Mouse (Mus musculus) G1E (cell line): Measurements from ENCODE around the gene Sulf2. TPM values are rescaled to one million over a fixed set of nuclear protein-coding genes. Genes with fewer than 3 reads are reported as not detected.

Source experiments
- ATAC-seq: 2 replicates; pipeline ENCODE4 v1.8.0; 2016; ENCODE audit warnings: mild to moderate bottlenecking; ENCODE audit not compliant: insufficient number of reproducible peaks, poor library complexity, low FRiP score, severe bottlenecking; ENCODE audit errors: extremely low read depth
- DNase-seq: peaks from one replicate; pipeline ENCODE4 v3.0.0; 2012; ENCODE audit warnings: low spot score
- H3K27me3 ChIP-seq: 2 replicates; pipeline ENCODE4 v1.6.1; 2012; ENCODE audit warnings: mild to moderate bottlenecking, low read length, inconsistent platforms; ENCODE audit not compliant: insufficient read depth
- H3K36me3 ChIP-seq: replicated peaks from 2 replicates; pipeline ENCODE3; 2012; ENCODE audit warnings: mild to moderate bottlenecking, inconsistent platforms
- H3K4me1 ChIP-seq: 2 replicates; pipeline ENCODE4 v1.6.1; 2012; ENCODE audit warnings: low read depth, low read length, inconsistent platforms, mixed read lengths; ENCODE audit not compliant: insufficient read depth
- H3K4me3 ChIP-seq: 2 replicates; pipeline ENCODE4 v1.5.1; 2012; ENCODE audit warnings: low read depth, mild to moderate bottlenecking, inconsistent platforms, low read length, moderate library complexity, mixed read lengths
- H3K9me3 ChIP-seq: replicated peaks from 2 replicates; pipeline ENCODE4 v1.6.1; 2012; ENCODE audit warnings: inconsistent platforms
- CTCF ChIP-seq: IDR thresholded peaks from 2 replicates; pipeline ENCODE4 v1.5.1; 2012; ENCODE audit warnings: low read depth, low read length, inconsistent platforms, mixed read lengths
- GATA1 ChIP-seq: IDR thresholded peaks from 2 replicates; pipeline ENCODE4 v1.6.1; 2012; ENCODE audit warnings: borderline replicate concordance, low read length, inconsistent platforms, mixed read lengths
- GATA2 ChIP-seq: IDR thresholded peaks from 2 replicates; pipeline ENCODE4 v1.6.1; 2012; ENCODE audit warnings: low read depth, low read length, inconsistent platforms, borderline replicate concordance
- POLR2AphosphoS5 ChIP-seq: IDR thresholded peaks from 2 replicates; pipeline ENCODE4 v1.6.1; 2012; ENCODE audit warnings: low read depth, low read length, inconsistent platforms; ENCODE audit not compliant: insufficient replicate concordance
- TAL1 ChIP-seq: conservative IDR thresholded peaks from 2 replicates; pipeline ENCODE4 v1.6.1; 2012; ENCODE audit warnings: low read depth, low read length, inconsistent platforms, mixed read lengths
- polyA plus RNA-seq: library from polyadenylated mRNA; stranded (reverse); fragments of >175 nt; gene quantifications from 2 replicates; pipeline ENCODE4 v1.2.3, GENCODE M21; 2012
- total RNA-seq, 2 experiments: library from RNA; stranded (forward) in 1 of 2; stranded (reverse) in 1 of 2; fragments of 200-1000 nt in 1 of 2; fragments of >200 nt in 1 of 2; fragmentation: Nextera tagmentation in 1 of 2; gene quantifications; 2 replicates each; pipeline ENCODE4 v1.2.3; 2014 to 2017

Gene Sulf2
- total and polyA plus RNA-seq, 3 experiments = 0.16 TPM; not detected in 2

DNA sequence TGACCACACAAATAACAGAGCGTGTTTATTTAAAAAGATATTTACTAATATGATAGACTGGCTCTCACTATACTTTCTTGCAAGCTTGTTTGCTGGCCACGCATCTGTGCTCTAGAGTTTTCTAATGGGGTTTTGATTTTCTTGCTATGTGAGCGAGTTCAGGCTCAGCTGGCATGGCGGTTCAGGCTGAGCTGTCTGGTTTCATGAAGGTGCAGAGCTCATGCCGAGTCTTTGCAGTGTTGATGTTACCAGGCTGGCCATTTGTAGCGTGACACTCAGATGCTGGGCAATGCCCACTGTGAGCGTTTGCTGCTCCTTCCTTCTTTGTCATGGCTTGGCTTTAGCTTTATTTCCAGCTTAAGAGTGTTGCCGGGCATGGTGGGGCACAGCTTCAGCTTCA is 93.0 kb downstream of the Sulf2 start:
- H3K4me1 ChIP-seq = no peaks in the 10 kb centered on the region
- H3K36me3 ChIP-seq = peaks cover 49% of the 10 kb centered on the region
- TF ChIP-seq POLR2AphosphoS5 (no peak), TAL1 (no peak), CTCF (no peak), GATA1 (no peak), GATA2 (no peak)
- DNase-seq (no peak), ATAC-seq (no peak)
- H3K4me3 ChIP-seq = no peak overlapping the region
- no peaks in the 10 kb centered on the region for H3K9me3 ChIP-seq
- no peaks in the 10 kb centered on the region for H3K27me3 ChIP-seq

DNA sequence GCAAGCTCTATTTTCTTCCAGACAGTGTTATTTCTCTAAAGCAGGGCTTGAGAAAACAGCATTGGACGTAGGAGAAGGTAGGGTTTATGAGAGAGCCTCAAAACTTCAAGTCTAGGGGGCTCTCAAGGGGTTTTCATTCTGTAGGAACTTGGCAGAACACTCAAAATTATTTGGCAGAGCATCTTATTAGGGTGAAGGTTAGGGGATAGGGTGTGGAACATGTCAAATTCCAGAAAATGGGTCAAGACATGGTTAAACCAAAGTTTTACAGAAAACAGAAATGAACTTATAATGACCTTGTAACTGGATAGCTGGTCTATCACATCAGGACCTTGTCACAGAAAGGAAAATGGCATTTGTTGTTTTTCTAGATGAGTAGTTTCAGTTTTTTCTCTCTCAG is 93.5 kb downstream of the Sulf2 start:
- TF ChIP-seq CTCF = no peak
- TF ChIP-seq POLR2AphosphoS5 = no peak
- no peak for TF ChIP-seq GATA1
- TF ChIP-seq TAL1 = no peak
- no peak for TF ChIP-seq GATA2
- ATAC-seq = no peak
- peaks cover 47% of the 10 kb centered on the region for H3K36me3 ChIP-seq

DNA sequence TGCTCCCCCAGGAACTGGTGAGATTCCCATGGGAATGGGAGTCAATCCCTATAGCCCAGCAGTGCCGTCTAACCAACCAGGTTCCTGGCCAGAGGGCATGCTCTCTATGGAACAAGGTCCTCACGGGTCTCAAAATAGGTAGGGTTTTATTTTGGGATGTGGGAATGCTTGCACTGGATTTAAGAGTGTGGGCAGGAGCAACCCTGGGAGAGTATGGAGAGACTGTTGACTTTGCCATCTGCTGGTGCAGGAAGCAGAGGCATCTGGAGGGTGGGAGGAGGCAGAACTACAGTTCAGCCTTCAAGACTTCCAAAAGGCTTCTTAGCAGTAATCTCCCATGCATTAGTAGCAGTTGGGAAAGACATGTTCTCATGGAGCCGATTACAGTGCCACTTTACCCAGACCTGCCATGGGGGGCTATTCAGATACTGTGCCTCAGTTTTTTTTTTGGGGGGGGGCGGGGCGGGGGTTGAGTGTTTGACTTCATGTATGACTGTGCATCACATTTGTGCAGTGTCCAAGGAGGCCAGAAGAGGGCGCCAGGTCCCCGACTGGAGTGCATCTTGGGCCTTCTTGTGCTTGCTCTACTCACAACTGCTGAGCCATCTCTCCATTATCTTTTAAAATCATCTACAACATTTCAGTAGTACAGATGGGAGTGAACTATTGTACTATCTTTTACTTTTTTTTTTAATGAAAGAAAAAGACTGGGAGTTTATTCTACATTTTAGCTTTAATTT is 95.6 kb downstream of the Sulf2 start:
- Histone ChIP-seq H3K36me3 (peaks cover 40% of the 10 kb centered on the region), H3K9me3 (no peaks in the 10 kb centered on the region), H3K27me3 (no peaks in the 10 kb centered on the region), H3K4me1 (no peaks in the 10 kb centered on the region), H3K4me3 (no peak overlapping the region)
- TF ChIP-seq GATA2 = no peak
- no peak for TF ChIP-seq POLR2AphosphoS5
- TF ChIP-seq GATA1 = no peak
- TF ChIP-seq TAL1 = no peak
- no peak for TF ChIP-seq CTCF
- no peak for DNase-seq
- no peak for ATAC-seq

More for the DNA sequence above, 93.5 kb downstream of the Sulf2 start:
- H3K27me3 ChIP-seq = no peaks in the 10 kb centered on the region
- H3K4me3 ChIP-seq = no peak overlapping the region
- no peaks in the 10 kb centered on the region for H3K4me1 ChIP-seq
- no peaks in the 10 kb centered on the region for H3K9me3 ChIP-seq
- no peak for DNase-seq

DNA sequence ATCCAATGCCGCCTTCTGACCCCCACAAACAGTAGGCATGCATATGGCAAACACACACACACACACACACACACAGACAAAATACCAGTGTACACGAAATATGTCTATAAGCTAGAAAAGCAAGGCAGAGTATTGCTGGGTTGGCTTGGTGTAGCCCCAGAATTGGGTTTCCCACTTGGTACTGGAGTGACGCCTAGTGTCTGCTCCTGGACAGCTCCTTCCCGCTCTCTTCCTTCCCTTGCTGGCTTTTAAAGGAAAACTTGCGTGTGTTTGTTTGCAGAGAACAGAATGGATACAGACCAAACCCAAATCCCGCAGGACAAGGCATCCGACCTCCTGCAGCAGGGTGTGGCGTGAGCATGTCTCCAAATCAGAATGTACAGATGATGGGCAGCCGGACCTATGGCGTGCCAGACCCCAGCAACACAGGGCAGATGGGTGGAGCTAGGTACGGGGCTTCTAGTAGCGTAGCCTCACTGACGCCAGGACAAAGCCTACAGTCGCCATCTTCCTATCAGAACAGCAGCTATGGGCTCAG is 101.4 kb downstream of the Sulf2 start:
- TF ChIP-seq GATA1 (no peak), CTCF (no peak), POLR2AphosphoS5 (no peak), GATA2 (no peak), TAL1 (no peak)
- H3K4me3 ChIP-seq = no peak overlapping the region
- ATAC-seq (no peak), DNase-seq (no peak)
- no peaks in the 10 kb centered on the region for H3K9me3 ChIP-seq
- peaks cover 53% of the 10 kb centered on the region for H3K36me3 ChIP-seq
- no peaks in the 10 kb centered on the region for H3K4me1 ChIP-seq
- H3K27me3 ChIP-seq = no peaks in the 10 kb centered on the region

DNA sequence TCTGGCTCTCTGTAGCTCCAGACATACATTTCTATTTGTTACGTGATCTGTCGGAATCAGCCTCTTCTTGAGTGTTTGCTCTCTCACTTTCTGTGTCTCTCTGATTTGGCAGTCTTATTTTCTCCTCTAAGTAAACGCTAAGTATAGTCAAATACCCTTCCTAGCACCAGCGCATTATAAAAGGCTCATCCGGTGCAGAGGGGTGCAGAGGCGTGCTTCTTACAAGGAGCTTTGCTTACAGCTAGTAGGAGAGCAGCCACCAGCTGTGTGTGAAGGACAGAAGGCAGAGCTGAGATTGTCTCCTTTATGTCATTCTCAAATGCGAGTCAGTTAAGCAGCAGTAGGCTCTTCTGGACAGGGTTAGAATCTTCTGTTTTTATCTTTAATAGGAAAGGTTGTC is 103.5 kb downstream of the Sulf2 start:
- no peak overlapping the region for H3K4me3 ChIP-seq
- no peaks in the 10 kb centered on the region for H3K9me3 ChIP-seq
- no peak for TF ChIP-seq GATA2
- no peak for TF ChIP-seq POLR2AphosphoS5
- no peak for DNase-seq
- peaks cover 60% of the 10 kb centered on the region for H3K36me3 ChIP-seq
- no peak for ATAC-seq
- no peaks in the 10 kb centered on the region for H3K4me1 ChIP-seq
- H3K27me3 ChIP-seq = no peaks in the 10 kb centered on the region

DNA sequence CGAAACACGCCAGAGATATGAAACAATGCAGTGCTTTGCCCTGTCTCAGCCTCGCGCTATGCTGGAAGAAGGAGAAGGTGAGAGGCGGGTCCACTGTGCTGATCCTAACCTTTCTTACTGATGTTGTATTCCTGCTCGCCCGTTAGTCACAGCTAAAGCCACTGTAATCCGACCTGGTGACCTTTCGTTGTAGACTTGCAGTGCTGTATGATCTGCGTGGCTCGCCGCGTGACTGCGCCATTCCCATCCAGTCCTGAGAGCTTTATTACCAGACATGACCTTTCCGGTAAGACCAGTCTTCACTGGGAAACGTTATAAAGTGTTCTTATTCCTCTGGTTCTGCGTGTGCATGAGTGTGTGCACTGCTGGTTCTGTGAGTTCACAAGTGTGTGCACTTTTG is 104.0 kb downstream of the Sulf2 start:
- no peaks in the 10 kb centered on the region for H3K4me1 ChIP-seq
- no peaks in the 10 kb centered on the region for H3K27me3 ChIP-seq
- no peaks in the 10 kb centered on the region for H3K9me3 ChIP-seq
- no peak for DNase-seq
- peaks cover 59% of the 10 kb centered on the region for H3K36me3 ChIP-seq
- no peak for ATAC-seq
- H3K4me3 ChIP-seq = no peak overlapping the region
- TF ChIP-seq TAL1 (no peak), POLR2AphosphoS5 (no peak), CTCF (no peak), GATA2 (no peak), GATA1 (no peak)
